Mouse (Mus musculus) myocyte (in vitro differentiated cells): ENCODE results near the gene Sclt1. TPM values are rescaled to one million over a fixed set of nuclear protein-coding genes. Genes with fewer than 3 reads are reported as not detected.

ENCODE experiments used
- H3K27me3 ChIP-seq: one replicate; pipeline ENCODE4 v1.6.1; 2011; ENCODE audit not compliant: control insufficient read depth, insufficient read depth, insufficient read length
- H3K36me3 ChIP-seq: one replicate; pipeline ENCODE4 v1.6.1; 2011; ENCODE audit not compliant: control insufficient read depth, insufficient read depth
- H3K4me2 ChIP-seq: one replicate; pipeline ENCODE4 v1.6.1; 2011; ENCODE audit warnings: low read depth, control low read depth
- H3K4me3 ChIP-seq: one replicate; pipeline ENCODE4 v1.5.1; 2011; ENCODE audit warnings: mild to moderate bottlenecking, control low read depth, moderate library complexity
- H3K79me2 ChIP-seq: one replicate; pipeline ENCODE4 v1.6.1; 2011; ENCODE audit not compliant: control insufficient read depth, insufficient read depth
- H3ac ChIP-seq: one replicate; pipeline ENCODE4 v1.6.1; 2011; ENCODE audit not compliant: control insufficient read depth, insufficient read length
- CEBPB ChIP-seq: IDR thresholded peaks from 2 replicates; pipeline ENCODE4 v1.6.1; 2011; ENCODE audit warnings: mild to moderate bottlenecking, moderate library complexity; ENCODE audit not compliant: poor library complexity, insufficient read depth, severe bottlenecking
- E2F4 ChIP-seq: IDR thresholded peaks from one replicate; pipeline ENCODE4 v1.6.1; 2011; ENCODE audit warnings: mild to moderate bottlenecking, control low read depth, moderate library complexity; ENCODE audit not compliant: insufficient read depth
- MAX ChIP-seq: IDR thresholded peaks from one replicate; pipeline ENCODE4 v1.6.1; 2011; ENCODE audit warnings: low read depth, mild to moderate bottlenecking, control low read depth
- MYOD1 ChIP-seq, 3 experiments: IDR thresholded peaks; one replicate each; pipeline ENCODE4 v1.6.1; 2011; ENCODE audit warnings: control low read depth in 2 of 3, low read depth in 2 of 3, mild to moderate bottlenecking in 2 of 3, moderate library complexity in 1 of 3; ENCODE audit not compliant: insufficient read length in 2 of 3, control insufficient read depth in 1 of 3
- MYOG ChIP-seq, 3 experiments: IDR thresholded peaks; one replicate each; pipeline ENCODE4 v1.6.1; 2011; ENCODE audit warnings: control low read depth in 2 of 3, low read depth in 2 of 3, mild to moderate bottlenecking in 2 of 3; ENCODE audit not compliant: insufficient read length in 2 of 3, control insufficient read depth in 1 of 3, insufficient read depth in 1 of 3
- POLR2A ChIP-seq: IDR thresholded peaks from one replicate; pipeline ENCODE4 v1.6.1; 2011; ENCODE audit warnings: low read depth, mild to moderate bottlenecking, control low read depth, moderate library complexity; ENCODE audit not compliant: insufficient read length
- POLR2AphosphoS2 ChIP-seq: IDR thresholded peaks from one replicate; pipeline ENCODE4 v1.6.1; 2011; ENCODE audit warnings: low read depth, control low read depth; ENCODE audit not compliant: insufficient read length
- REST ChIP-seq: IDR thresholded peaks from one replicate; pipeline ENCODE4 v1.6.1; 2011; ENCODE audit warnings: mild to moderate bottlenecking, control low read depth, moderate library complexity; ENCODE audit not compliant: insufficient read depth, insufficient read length
- SRF ChIP-seq: IDR thresholded peaks from one replicate; pipeline ENCODE4 v1.6.1; 2011; ENCODE audit warnings: low read depth; ENCODE audit not compliant: control insufficient read depth, insufficient read length
- TCF12 ChIP-seq: IDR thresholded peaks from one replicate; pipeline ENCODE4 v1.6.1; 2011; ENCODE audit warnings: mild to moderate bottlenecking, control low read depth; ENCODE audit not compliant: poor library complexity, insufficient read depth, severe bottlenecking
- TCF3 ChIP-seq: IDR thresholded peaks from one replicate; pipeline ENCODE4 v1.6.1; 2011; ENCODE audit warnings: low read depth, control low read depth; ENCODE audit not compliant: insufficient read length
- USF1 ChIP-seq: IDR thresholded peaks from one replicate; pipeline ENCODE4 v1.6.1; 2011; ENCODE audit warnings: low read depth, mild to moderate bottlenecking, control low read depth, moderate library complexity
- polyA plus RNA-seq: library from polyadenylated mRNA; unstranded; fragments of >200 nt; fragmentation: generic; extraction: Trizol; gene quantifications from one replicate; pipeline ENCODE4 v1.2.1, GENCODE M21; 2012; ENCODE audit warnings: missing spikeins

Sclt1 gene
- polyA plus RNA-seq, 1 experiment: 1.6 TPM

DNA sequence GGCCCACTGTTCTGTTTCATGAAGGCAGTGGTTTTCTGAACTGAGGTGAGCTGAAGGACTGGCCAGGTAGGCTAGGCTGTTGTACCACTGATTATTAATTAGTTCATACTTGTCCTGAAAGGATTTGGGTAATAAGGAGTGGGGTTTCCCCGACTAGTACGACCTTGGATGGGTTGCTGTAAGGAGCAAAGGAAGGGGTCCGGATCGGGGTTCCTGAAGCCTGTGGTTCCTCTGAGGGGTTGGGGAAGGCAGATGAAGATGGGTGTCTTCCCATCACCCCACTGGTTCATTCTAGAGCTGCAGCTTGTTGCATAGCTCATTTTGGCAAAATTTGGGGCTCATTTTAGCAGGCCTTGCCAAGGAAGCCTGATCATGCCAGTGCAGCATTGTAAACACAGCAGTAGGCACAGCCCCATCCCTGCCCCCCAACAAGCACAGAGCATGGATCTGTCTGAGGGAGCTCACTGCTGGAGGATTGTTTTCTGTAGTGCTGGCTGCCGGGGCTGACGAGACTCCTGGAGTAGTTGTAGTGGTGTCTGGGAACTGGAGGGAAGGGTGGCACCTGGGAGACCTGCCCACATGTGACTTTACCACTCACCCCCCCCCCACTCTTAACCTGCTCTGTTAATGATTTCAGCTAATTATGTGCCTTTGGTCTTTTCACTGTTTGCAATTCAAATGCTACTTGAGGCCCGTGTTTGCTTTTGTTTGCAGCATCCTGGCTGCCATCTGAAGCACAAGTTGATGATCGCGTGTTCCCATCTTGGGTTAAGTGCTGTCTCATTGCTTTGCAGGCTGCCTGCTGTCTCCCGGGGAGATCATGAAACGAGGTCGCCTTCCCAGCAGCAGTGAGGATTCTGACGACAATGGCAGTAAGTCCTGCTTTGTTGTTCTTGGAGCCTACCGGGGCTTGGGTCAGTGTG, 161.7 kb downstream of the Sclt1 start:
- no peaks in the 10 kb centered on the region for H3K27me3 ChIP-seq
- H3ac ChIP-seq: no peak overlapping the region
- no peak overlapping the region for H3K4me2 ChIP-seq
- TF ChIP-seq TCF12 (no peak), MAX (no peak), POLR2A (no peak)
- no peaks in the 10 kb centered on the region for H3K36me3 ChIP-seq
- H3K79me2 ChIP-seq: peaks cover 85% of the 10 kb centered on the region
- no peak overlapping the region for H3K4me3 ChIP-seq

DNA sequence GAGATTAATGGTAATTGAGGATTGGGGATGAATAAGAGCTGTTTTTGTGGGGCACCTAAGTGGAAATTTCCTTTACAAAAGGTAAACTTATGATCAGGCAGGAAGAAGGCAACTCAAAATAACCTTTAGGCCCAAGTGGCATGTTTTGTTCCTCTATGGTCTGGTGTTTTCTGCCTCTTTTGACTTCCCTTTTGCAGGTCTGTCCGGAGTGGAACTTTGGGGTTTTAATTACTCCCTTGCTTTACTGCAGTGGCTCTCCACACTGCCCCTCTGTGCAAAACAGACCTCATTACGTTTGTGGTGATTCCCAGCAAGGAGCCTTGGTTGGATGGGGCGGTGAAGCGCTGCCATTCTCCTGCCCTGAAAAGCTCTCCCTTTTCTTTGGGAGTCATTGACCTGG, 162.4 kb downstream of the Sclt1 start:
- Histone ChIP-seq H3K36me3 (no peaks in the 10 kb centered on the region), H3ac (no peak overlapping the region), H3K79me2 (peaks cover 86% of the 10 kb centered on the region), H3K4me3 (no peak overlapping the region), H3K27me3 (no peaks in the 10 kb centered on the region), H3K4me2 (no peak overlapping the region)
- TF ChIP-seq MAX (no peak), E2F4 (no peak), REST (no peak), CEBPB (no peak), POLR2AphosphoS2 (no peak), MYOG (IDR thresholded peaks at IDR 0.05; ENCODE audit: control insufficient read depth in 1 of 3, insufficient read depth in 1 of 3, insufficient read length in 2 of 3, low read depth in 2 of 3) (no peak), SRF (no peak), TCF12 (no peak), POLR2A (no peak), USF1 (no peak), MYOD1 (IDR thresholded peaks at IDR 0.05; ENCODE audit: control insufficient read depth in 1 of 3, insufficient read length in 2 of 3, low read depth in 2 of 3) (no peak), TCF3 (no peak)

DNA sequence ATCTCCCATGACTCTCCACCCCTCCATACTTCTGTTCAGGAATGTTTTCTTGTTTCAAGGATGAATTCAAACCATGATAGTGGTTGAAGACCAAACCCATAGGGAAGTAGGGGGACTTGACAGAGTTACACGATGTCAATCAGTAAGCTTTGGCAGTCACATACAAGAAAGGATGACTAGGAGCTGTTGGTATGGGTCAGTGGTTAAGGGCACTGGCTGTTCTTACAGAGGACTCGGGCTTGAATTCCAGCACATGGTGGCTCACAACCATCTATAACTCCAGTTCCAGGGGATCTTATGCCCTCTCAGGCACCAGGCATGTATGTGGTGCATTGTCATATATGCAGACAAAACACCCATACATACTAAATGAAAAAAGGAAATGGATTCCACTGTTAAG, 165.1 kb downstream of the Sclt1 start:
- Histone ChIP-seq H3ac (no peak overlapping the region), H3K36me3 (no peaks in the 10 kb centered on the region), H3K4me2 (no peak overlapping the region), H3K27me3 (no peaks in the 10 kb centered on the region), H3K4me3 (no peak overlapping the region), H3K79me2 (peaks cover 95% of the 10 kb centered on the region)
- TF ChIP-seq REST (no peak), TCF3 (no peak), MYOG (IDR thresholded peaks at IDR 0.05; ENCODE audit: control insufficient read depth in 1 of 3, insufficient read depth in 1 of 3, insufficient read length in 2 of 3, low read depth in 2 of 3) (no peak), POLR2AphosphoS2 (no peak), E2F4 (no peak), MYOD1 (IDR thresholded peaks at IDR 0.05; ENCODE audit: control insufficient read depth in 1 of 3, insufficient read length in 2 of 3, low read depth in 2 of 3) (no peak), USF1 (no peak), POLR2A (no peak), CEBPB (no peak), SRF (no peak), TCF12 (no peak), MAX (no peak)

Other genes with a start within 250 kb of the Sclt1 start
- gene Jade1, start 186.8 kb downstream of the Sclt1 start, polyA plus RNA-seq: 8.8 TPM
- gene D3Ertd751e, start 97 bp upstream of the Sclt1 start, polyA plus RNA-seq: 0.58 TPM